26 mouse cellular contexts compared by ENCODE assay signal in the genomic region with DNA sequence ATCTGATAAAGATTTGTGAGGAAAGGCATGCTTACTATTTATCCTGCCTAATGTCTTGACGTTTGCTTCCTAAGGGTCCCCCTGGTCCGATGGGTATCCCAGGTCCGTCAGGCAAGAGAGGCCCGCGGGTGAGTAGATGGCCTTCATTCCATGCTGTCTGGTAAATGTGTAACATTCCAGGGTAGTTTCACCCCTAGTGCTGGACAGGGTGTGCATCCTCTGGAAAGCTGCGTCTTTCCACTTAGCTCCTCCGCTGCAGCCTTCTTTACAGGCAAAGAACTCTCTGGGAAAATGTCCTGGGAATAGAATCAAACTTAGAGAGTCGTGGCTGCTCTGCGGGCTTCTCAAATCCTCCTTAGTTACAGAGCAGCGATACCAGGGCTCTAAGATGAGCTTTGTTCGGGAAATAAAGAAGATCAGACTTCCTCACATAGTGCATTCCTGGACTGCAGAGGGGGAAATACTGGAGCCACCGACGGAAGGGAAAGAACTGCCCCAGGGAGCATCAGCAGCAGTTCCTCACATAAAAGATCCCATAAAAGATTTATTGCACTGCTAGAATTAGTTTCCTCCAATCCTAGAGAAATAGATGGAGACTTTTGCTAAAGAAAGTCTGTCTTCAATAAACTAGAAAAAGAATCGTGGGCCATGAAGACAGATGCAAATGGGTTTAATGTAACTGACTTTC. TPM values are rescaled to one million over a fixed set of nuclear protein-coding genes. Genes with fewer than 3 reads are reported as not detected.
A peak's percentile ranks its signal among the peaks of the same experiment; 100 is the strongest.
DNase-seq lines count a peak whose midpoint lies in the region; ATAC-seq and TF ChIP-seq lines count a peak whose summit lies in the region.
"Had no signal": no experiment of that assay in that cellular context is flagged by ENCODE, and none has a peak within 500 bp of the region (broad histone marks: within the 10 kb centered on the region; RNA-seq: fewer than 3 reads in every experiment).

No protein-coding gene starts in this region.

- ATAC-seq in embryonic facial prominence, embryonic 13.5 days (ENCODE audit: insufficient number of reproducible peaks, insufficient read depth, low FRiP score, low TSS enrichment, low read depth) = no peak
- peak; percentile 73; the same call in 1 of the 2 replicates for ATAC-seq in limb, embryonic 13.5 days (ENCODE audit: low FRiP score, low read depth)
- ATAC-seq: forebrain, embryonic 15.5 days; hindbrain, postnatal 0 days; intestine, embryonic 16.5 days; liver, postnatal 0 days; lung, postnatal 0 days had no signal

- peak overlapping the region; percentile 34; the same call in 1 of the 2 replicates for H3K27ac ChIP-seq in embryonic facial prominence, embryonic 13.5 days
- H3K27ac ChIP-seq in embryonic facial prominence, embryonic 10.5 days (replicated peaks) = no peak overlapping the region
- peak overlapping the region; percentile 39 for H3K27ac ChIP-seq in limb, embryonic 13.5 days
- H3K27ac ChIP-seq: forebrain, embryonic 15.5 days; hindbrain, postnatal 0 days; layer of hippocampus, adult 2 months; macrophage had no signal

- H3K36me3 ChIP-seq in embryonic facial prominence, embryonic 13.5 days = no peaks in the 10 kb centered on the region
- H3K36me3 ChIP-seq in embryonic facial prominence, embryonic 10.5 days (replicated peaks) = no peaks in the 10 kb centered on the region
- H3K36me3 ChIP-seq in limb, embryonic 13.5 days = no peaks in the 10 kb centered on the region
- H3K36me3 ChIP-seq: forebrain, embryonic 15.5 days; heart, embryonic 12.5 days had no signal

- no peak overlapping the region for H3K9ac ChIP-seq in embryonic facial prominence, embryonic 13.5 days
- no peak overlapping the region for H3K9ac ChIP-seq in limb, embryonic 13.5 days
- H3K9ac ChIP-seq: forebrain, embryonic 15.5 days; heart, embryonic 12.5 days; liver, postnatal 0 days had no signal

- TF ChIP-seq POLR2A in brain, embryonic 14.5 days (IDR thresholded peaks at IDR 0.05; ENCODE audit: borderline replicate concordance, extremely low read depth, insufficient read depth, insufficient read length, poor library complexity, severe bottlenecking) = no peak

- H3K4me2 ChIP-seq in embryonic facial prominence, embryonic 13.5 days = no peak overlapping the region
- peak overlapping the region; percentile 46 for H3K4me2 ChIP-seq in limb, embryonic 13.5 days (replicated peaks)
- H3K4me2 ChIP-seq: forebrain, embryonic 15.5 days; heart, embryonic 12.5 days; liver, embryonic 11.5 days had no signal

- DNase-seq in embryonic facial prominence, embryonic 10.5 days (ENCODE audit: low spot score) = no peak
- peak; percentile 17 for DNase-seq in kidney, postnatal 10 days
- DNase-seq in kidney, adult 18-20 months = no peak
- DNase-seq in brain, embryonic 14.5 days (ENCODE audit: low read depth) = peak; percentile 9
- DNase-seq in cerebellum, adult 8-10 months = no peak
- DNase-seq: adrenal gland, postnatal 10 days; cerebellum, adult 2 months; cerebellum, postnatal 36 days; embryo, embryonic 11 days; gastrocnemius, postnatal 14 days; heart, adult 18-20 months; heart, postnatal 10 days; liver, postnatal 0 days; right cerebral cortex, postnatal 14 days; spleen, adult 18-20 months; thymus, postnatal 14 days had no signal

- no peak overlapping the region for H3K4me3 ChIP-seq in embryonic facial prominence, embryonic 13.5 days
- H3K4me3 ChIP-seq in embryonic facial prominence, embryonic 10.5 days = no peak overlapping the region
- H3K4me3 ChIP-seq in limb, embryonic 13.5 days = no peak overlapping the region
- H3K4me3 ChIP-seq: forebrain, embryonic 15.5 days; heart, embryonic 12.5 days; layer of hippocampus, adult 2 months had no signal

- no peaks in the 10 kb centered on the region for H3K27me3 ChIP-seq in embryonic facial prominence, embryonic 13.5 days
- H3K27me3 ChIP-seq in embryonic facial prominence, embryonic 10.5 days (replicated peaks; ENCODE audit: low read depth, poor library complexity, severe bottlenecking) = no peaks in the 10 kb centered on the region
- H3K27me3 ChIP-seq in limb, embryonic 13.5 days = no peaks in the 10 kb centered on the region
- H3K27me3 ChIP-seq: forebrain, embryonic 15.5 days; heart, embryonic 12.5 days had no signal

- no peaks in the 10 kb centered on the region for H3K9me3 ChIP-seq in embryonic facial prominence, embryonic 13.5 days
- H3K9me3 ChIP-seq in embryonic facial prominence, embryonic 10.5 days = no peaks in the 10 kb centered on the region
- H3K9me3 ChIP-seq in limb, embryonic 13.5 days = no peaks in the 10 kb centered on the region
- H3K9me3 ChIP-seq: forebrain, embryonic 15.5 days; heart, embryonic 12.5 days had no signal

- 52% methylated on average over 14 of the region's 14 CpGs for WGBS in embryonic facial prominence, embryonic 13.5 days
- WGBS in embryonic facial prominence, embryonic 10.5 days = 71% methylated on average over 14 of the region's 14 CpGs
- 32% methylated on average over 14 of the region's 14 CpGs for WGBS in limb, embryonic 13.5 days

- H3K4me1 ChIP-seq in embryonic facial prominence, embryonic 13.5 days = peaks cover 7% of the 10 kb centered on the region
- H3K4me1 ChIP-seq in embryonic facial prominence, embryonic 10.5 days = no peaks in the 10 kb centered on the region
- peaks cover 12% of the 10 kb centered on the region for H3K4me1 ChIP-seq in limb, embryonic 13.5 days
- H3K4me1 ChIP-seq: forebrain, embryonic 15.5 days; heart, embryonic 12.5 days had no signal

- TF ChIP-seq CTCF in brain, embryonic 14.5 days (IDR thresholded peaks at IDR 0.05; ENCODE audit: borderline replicate concordance, extremely low read depth, insufficient read depth, insufficient read length) = no peak

RNA-seq across cellular contexts. Expression of a gene that starts 28.5 kb away (rescaled TPM):
- 7.7 and 9.0 TPM in 2 replicates for polyA plus RNA-seq in embryonic facial prominence, embryonic 13.5 days (2015; fragmentation: Nextera tagmentation; extraction: Ambion mirVana)
- 1.1 TPM in 2 replicates for polyA plus RNA-seq in embryonic facial prominence, embryonic 10.5 days (2016; fragmentation: Nextera tagmentation; extraction: Ambion mirVana)
- polyA plus RNA-seq in brain, embryonic 14.5 days (2012; rRNA removed) = 1.6 and 3.5 TPM in 2 replicates
- 10.2 and 12.8 TPM in 2 replicates for polyA plus RNA-seq in limb, embryonic 13.5 days (2015; fragmentation: Nextera tagmentation; extraction: Ambion mirVana)
- polyA plus RNA-seq: macrophage had no signal

Comparison
In these comparisons a context has a peak if more than half of its experiments do, and no peak if none do; other contexts are left out.
1. DNase-seq: peak in kidney, postnatal 10 days (single experiment) and brain, embryonic 14.5 days (single experiment); none in embryonic facial prominence, embryonic 10.5 days (single experiment), kidney, adult 18-20 months (single experiment) and cerebellum, adult 8-10 months (single experiment).